ENCODE assay signal across 11 mouse cellular contexts in the genomic region with DNA sequence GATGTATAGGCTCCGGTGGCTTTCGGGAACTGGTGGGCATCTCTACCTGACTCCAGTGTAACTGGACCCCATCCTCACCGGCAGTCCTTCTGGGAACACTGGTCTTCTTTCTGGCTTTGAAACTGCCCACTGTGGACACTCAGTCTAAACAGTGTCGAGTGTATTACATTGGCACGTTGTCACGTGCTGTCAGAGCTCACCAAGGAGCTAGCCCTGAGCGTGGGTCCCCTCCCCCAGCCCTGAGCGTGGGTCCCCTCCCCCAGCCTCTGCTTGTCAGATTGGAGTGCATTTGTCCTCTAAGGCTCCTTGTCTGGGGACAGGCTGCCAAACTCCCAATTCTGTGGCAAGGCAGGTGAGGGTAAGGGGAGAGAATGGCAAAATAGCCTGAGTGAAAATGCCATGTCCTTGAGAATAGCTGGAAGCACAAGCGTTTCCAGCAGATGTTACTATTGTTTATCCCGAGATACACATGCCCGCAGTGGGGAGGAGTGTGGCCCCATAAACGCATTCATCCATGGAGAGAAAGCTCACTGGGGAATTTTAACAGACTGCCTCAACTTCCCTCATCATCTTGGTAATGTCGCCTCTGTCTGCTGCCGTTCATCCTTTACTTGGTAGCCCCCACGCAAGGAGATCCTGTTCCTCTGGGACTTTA. TPM values are rescaled to one million over a fixed set of nuclear protein-coding genes. Genes with fewer than 3 reads are reported as not detected.
A peak's percentile ranks its signal among the peaks of the same experiment; 100 is the strongest.
DNase-seq lines count a peak whose midpoint lies in the region; ATAC-seq and TF ChIP-seq lines count a peak whose summit lies in the region.
"Had no signal": no experiment of that assay in that cellular context is flagged by ENCODE, and none has a peak within 500 bp of the region (broad histone marks: within the 10 kb centered on the region; RNA-seq: fewer than 3 reads in every experiment).

No protein-coding gene starts in this region.

- no peak for DNase-seq in layer of hippocampus, adult 2 months (ENCODE audit: low spot score in 2 of 2)
- DNase-seq in layer of hippocampus, postnatal 25 days (ENCODE audit: extremely low spot score in 1 of 2, low spot score in 1 of 2) = no peak
- DNase-seq in forebrain, embryonic 14.5 days (ENCODE audit: low spot score) = peak; percentile 61
- DNase-seq in midbrain, embryonic 14.5 days = peak; percentile 67
- no peak for DNase-seq in gastrocnemius, postnatal 25 days
- DNase-seq in thymus, postnatal 36 days = no peak
- DNase-seq: lung, adult 18-20 months had no signal

- no peaks in the 10 kb centered on the region for H3K27me3 ChIP-seq in forebrain, embryonic 14.5 days (replicated peaks; ENCODE audit: control insufficient read depth, insufficient read depth, low read length)
- H3K27me3 ChIP-seq in heart, embryonic 16.5 days (ENCODE audit: control insufficient read depth, insufficient read depth, low read length) = no peaks in the 10 kb centered on the region
- H3K27me3 ChIP-seq in midbrain, embryonic 14.5 days (ENCODE audit: control insufficient read depth, insufficient read depth, low read length) = no peaks in the 10 kb centered on the region
- H3K27me3 ChIP-seq: stomach, embryonic 15.5 days had no signal

- H3K9me3 ChIP-seq in forebrain, embryonic 14.5 days (replicated peaks; ENCODE audit: control insufficient read depth, low read length) = no peaks in the 10 kb centered on the region
- no peaks in the 10 kb centered on the region; the same call in 1 of the 2 replicates for H3K9me3 ChIP-seq in heart, embryonic 16.5 days (replicated peaks; ENCODE audit: control insufficient read depth, low read length)
- no peaks in the 10 kb centered on the region for H3K9me3 ChIP-seq in midbrain, embryonic 14.5 days (ENCODE audit: control insufficient read depth, low read length)
- H3K9me3 ChIP-seq: stomach, embryonic 15.5 days had no signal

- H3K9ac ChIP-seq in forebrain, embryonic 14.5 days (ENCODE audit: low read length) = peak overlapping the region; percentile 25
- H3K9ac ChIP-seq in heart, embryonic 16.5 days (ENCODE audit: low read length) = peak overlapping the region; percentile 57
- H3K9ac ChIP-seq in midbrain, embryonic 14.5 days (replicated peaks; ENCODE audit: low read length) = no peak overlapping the region
- H3K9ac ChIP-seq: stomach, embryonic 15.5 days had no signal

- H3K27ac ChIP-seq in layer of hippocampus, adult 2 months = no peak overlapping the region
- H3K27ac ChIP-seq in forebrain, embryonic 14.5 days (ENCODE audit: low read depth, low read length) = peak overlapping the region; percentile 78
- peak overlapping the region; percentile 65 for H3K27ac ChIP-seq in heart, embryonic 16.5 days (ENCODE audit: low read length)
- H3K27ac ChIP-seq in midbrain, embryonic 14.5 days (replicated peaks; ENCODE audit: low read depth, low read length) = peak overlapping the region; percentile 58
- H3K27ac ChIP-seq: kidney, postnatal 0 days; stomach, embryonic 15.5 days had no signal

- no peaks in the 10 kb centered on the region for H3K36me3 ChIP-seq in forebrain, embryonic 14.5 days (ENCODE audit: control insufficient read depth, insufficient read depth, low read length)
- H3K36me3 ChIP-seq in heart, embryonic 16.5 days (ENCODE audit: control insufficient read depth, insufficient read depth) = no peaks in the 10 kb centered on the region
- H3K36me3 ChIP-seq in midbrain, embryonic 14.5 days (ENCODE audit: control insufficient read depth, insufficient read depth, low read length) = no peaks in the 10 kb centered on the region
- H3K36me3 ChIP-seq: stomach, embryonic 15.5 days had no signal

- H3K4me3 ChIP-seq in layer of hippocampus, adult 2 months = peak overlapping the region; percentile 10
- H3K4me3 ChIP-seq in forebrain, embryonic 14.5 days (ENCODE audit: low read depth, low read length) = no peak overlapping the region
- no peak overlapping the region; the same call in 1 of the 2 replicates for H3K4me3 ChIP-seq in heart, embryonic 16.5 days (ENCODE audit: low read length)
- no peak overlapping the region for H3K4me3 ChIP-seq in midbrain, embryonic 14.5 days (replicated peaks; ENCODE audit: low read depth, low read length)
- H3K4me3 ChIP-seq: stomach, embryonic 15.5 days had no signal

- WGBS in forebrain, embryonic 14.5 days = 39% methylated on average over 15 of the region's 15 CpGs
- WGBS in heart, embryonic 16.5 days = 32% methylated on average over 15 of the region's 15 CpGs
- WGBS in midbrain, embryonic 14.5 days = 51% methylated on average over 15 of the region's 15 CpGs

- peaks cover 12% of the 10 kb centered on the region for H3K4me1 ChIP-seq in forebrain, embryonic 14.5 days (ENCODE audit: control insufficient read depth, insufficient read depth, low read length)
- peaks cover 23% of the 10 kb centered on the region for H3K4me1 ChIP-seq in heart, embryonic 16.5 days (ENCODE audit: control insufficient read depth, insufficient read depth, low read length)
- peaks cover 3% of the 10 kb centered on the region; the same call in 1 of the 2 replicates for H3K4me1 ChIP-seq in midbrain, embryonic 14.5 days (ENCODE audit: control insufficient read depth, insufficient read depth, low read length)
- H3K4me1 ChIP-seq: stomach, embryonic 15.5 days had no signal

- TF ChIP-seq CTCF in layer of hippocampus, adult 2 months (conservative IDR thresholded peaks at IDR 0.05) = no peak

- peak overlapping the region; percentile 31 for H3K4me2 ChIP-seq in forebrain, embryonic 14.5 days (ENCODE audit: low read length)
- H3K4me2 ChIP-seq in heart, embryonic 16.5 days (ENCODE audit: low read depth, low read length) = peak overlapping the region; percentile 42
- H3K4me2 ChIP-seq in midbrain, embryonic 14.5 days (ENCODE audit: low read length) = 0 out of 2 replicates have a peak overlapping the region, but pooled peaks have one; percentile 1
- H3K4me2 ChIP-seq: stomach, embryonic 15.5 days had no signal

- peak; percentile 85 for ATAC-seq in forebrain, embryonic 14.5 days
- ATAC-seq in heart, embryonic 16.5 days (replicated peaks; ENCODE audit: extremely low read depth, insufficient read depth, low FRiP score) = peak; percentile 54
- no peak for ATAC-seq in midbrain, embryonic 14.5 days (ENCODE audit: low FRiP score, low TSS enrichment)
- ATAC-seq in CD4-positive, CD25-positive, alpha-beta regulatory T cell, adult 4 months = no peak

RNA-seq across cellular contexts. Expression of gene Homer2, which starts 33.8 kb away (rescaled TPM):
- 10 to 100 TPM; 90.4 to 92.1 TPM for total RNA-seq in layer of hippocampus, adult 2 months (2021)
- 10 to 100 TPM; 82.2 to 99.1 TPM for total RNA-seq in layer of hippocampus, postnatal 25 days (2021)
- 15.9 and 16.6 TPM in 2 replicates for polyA plus RNA-seq in forebrain, embryonic 14.5 days (2014; fragmentation: Nextera tagmentation; extraction: Ambion mirVana)
- 53.9 and 59.9 TPM in 2 replicates for polyA plus RNA-seq in heart, embryonic 16.5 days (2015; fragmentation: Nextera tagmentation; extraction: Ambion mirVana)
- 19.1 and 21.7 TPM in 2 replicates for polyA plus RNA-seq in midbrain, embryonic 14.5 days (2014; fragmentation: Nextera tagmentation; extraction: Ambion mirVana)
- under 1 TPM in 1 of 2 experiments, not detected in 1; 0.70 TPM for polyA plus RNA-seq in CD4-positive, CD25-positive, alpha-beta regulatory T cell, adult 4 months (2017; shearing (Covaris generic))
- 10 to 100 TPM; 38.5 to 70.4 TPM for total RNA-seq in gastrocnemius, postnatal 25 days (2021)

Comparison
In these comparisons a context has a peak if more than half of its experiments do, and no peak if none do; other contexts are left out.
1. DNase-seq: peak in forebrain, embryonic 14.5 days (single experiment) and midbrain, embryonic 14.5 days (single experiment); none in layer of hippocampus, adult 2 months (0 of 2), layer of hippocampus, postnatal 25 days (0 of 2), gastrocnemius, postnatal 25 days (single experiment) and thymus, postnatal 36 days (0 of 2).
2. ATAC-seq: peak in forebrain, embryonic 14.5 days (single experiment) and heart, embryonic 16.5 days (single experiment); none in midbrain, embryonic 14.5 days (single experiment) and CD4-positive, CD25-positive, alpha-beta regulatory T cell, adult 4 months (single experiment).
3. Peak in every context shown above with its lines, with median percentiles within 50 percentile points of each other: H3K4me2 ChIP-seq.